Mouse (Mus musculus) liver, embryonic 14.5 days (tissue): ENCODE measurements around the gene Pdik1l. TPM values are rescaled to one million over a fixed set of nuclear protein-coding genes. Genes with fewer than 3 reads are reported as not detected.
A peak's percentile ranks its signal among the peaks of the same experiment; 100 is the strongest.

Source experiments
- ATAC-seq: fragments of 200-750 bp; cut with Nextera tagmentation; 2 replicates; pipeline ENCODE4 v1.8.0; 2017; ENCODE audit warnings: moderate number of reproducible peaks, mild to moderate bottlenecking, moderate library complexity; ENCODE audit not compliant: insufficient read depth
- DNase-seq, 3 experiments: peaks; one replicate each; pipeline ENCODE4 v3.0.0-alpha.2; 2012 to 2013; ENCODE audit warnings: low read depth in 3 of 3, low spot score in 3 of 3
- H3K27ac ChIP-seq: fragments of 300-500 bp; sonication (generic); 2 replicates; pipeline ENCODE4 v1.5.1; 2014; ENCODE audit warnings: moderate library complexity, mild to moderate bottlenecking, control low read depth, inconsistent platforms
- H3K27me3 ChIP-seq: fragments of 300-500 bp; sonication (generic); 2 replicates; pipeline ENCODE4 v1.6.1; 2014; ENCODE audit warnings: mild to moderate bottlenecking, low read length, moderate library complexity; ENCODE audit not compliant: control insufficient read depth, insufficient read depth
- H3K36me3 ChIP-seq: fragments of 300-500 bp; sonication (generic); replicated peaks from 2 replicates; pipeline ENCODE4 v1.6.1; 2014; ENCODE audit warnings: low read depth; ENCODE audit not compliant: control insufficient read depth, insufficient read depth
- H3K4me1 ChIP-seq, 2 experiments: fragments of 200-500 bp in 1 of 2; fragments of 300-500 bp in 1 of 2; sonication (generic) in 1 of 2; replicated peaks; 2 replicates each; pipeline ENCODE4 v1.6.1; 2012 to 2014; ENCODE audit warnings: antibody characterized with exemption in 1 of 2, inconsistent platforms in 1 of 2, low read length in 1 of 2; ENCODE audit not compliant: control insufficient read depth in 2 of 2, insufficient read depth in 2 of 2
- H3K4me2 ChIP-seq: fragments of 300-500 bp; sonication (generic); 2 replicates; pipeline ENCODE4 v1.6.1; 2014; ENCODE audit warnings: low read depth, mild to moderate bottlenecking, control low read depth, moderate library complexity
- H3K4me3 ChIP-seq, 2 experiments: fragments of 200-500 bp in 1 of 2; fragments of 300-500 bp in 1 of 2; sonication (generic) in 1 of 2; 2 replicates each; pipeline ENCODE4 v1.5.1; 2012 to 2014; ENCODE audit warnings: low read depth in 2 of 2, low read length in 2 of 2, mild to moderate bottlenecking in 2 of 2, control low read depth in 1 of 2, inconsistent platforms in 1 of 2, moderate library complexity in 1 of 2; ENCODE audit not compliant: insufficient read depth in 1 of 2
- H3K9ac ChIP-seq: fragments of 300-500 bp; sonication (generic); replicated peaks from 2 replicates; pipeline ENCODE4 v1.6.1; 2014; ENCODE audit warnings: mild to moderate bottlenecking, control low read depth, moderate library complexity
- H3K9me3 ChIP-seq: fragments of 300-500 bp; sonication (generic); 2 replicates; pipeline ENCODE4 v1.6.1; 2016; ENCODE audit warnings: low read length, mixed read lengths; ENCODE audit not compliant: control insufficient read depth
- CTCF ChIP-seq: IDR thresholded peaks from 2 replicates; pipeline ENCODE4 v1.5.1; 2016; ENCODE audit warnings: antibody characterized with exemption, low read depth, control low read depth
- EP300 ChIP-seq: IDR thresholded peaks from 2 replicates; pipeline ENCODE4 v1.6.1; 2016; ENCODE audit warnings: antibody characterized with exemption, low read depth
- WGBS: fragments of 180-500 bp; shearing (Covaris S2); extraction: QIAGEN DNeasy Blood & Tissue Kit; methylation state at CpG from one replicate; pipeline ENCODE4 v1.1.7; 2014; ENCODE audit not compliant: insufficient replicate concordance; 5-methylcytosine and 5-hydroxymethylcytosine counted together
- polyA plus RNA-seq, 2 experiments: library from polyadenylated mRNA; depleted of rRNA in 1 of 2; stranded (reverse) in 1 of 2; unstranded in 1 of 2; fragments of >200 nt; fragmentation: Nextera tagmentation in 1 of 2; extraction: Ambion mirVana in 1 of 2; gene quantifications; 2 replicates each; pipeline versions ENCODE4 v1.2.1 to v1.2.3; 2012 to 2014

The Pdik1l gene
- 2.8 and 4.5 TPM in 2 replicates for polyA plus RNA-seq (2012; rRNA removed)
- 11.7 and 12.4 TPM in 2 replicates for polyA plus RNA-seq (2014; fragmentation: Nextera tagmentation; extraction: Ambion mirVana)

GRCm38 (mm10) chr4:134287575-134288025 lies at the start of gene Pdik1l:
Gene Pdik1l, minus strand, starts transcription at chr4:134287895.
- under 1% methylated on average over 43 of the region's 43 CpGs for WGBS
- H3K9ac ChIP-seq: peak within 1 kb of the TSS; percentile 99
- no peaks in the 10 kb centered on the region for H3K27me3 ChIP-seq
- TF ChIP-seq CTCF: no peak; the same call in 1 of the 2 replicates
- no peak for TF ChIP-seq EP300
- peak within 1 kb of the TSS; percentile 87 to 97 for H3K4me3 ChIP-seq
- no peaks in the 10 kb centered on the region for H3K9me3 ChIP-seq
- ATAC-seq: peak; percentile 75
- DNase-seq: peak; percentile 68 to 78 (median 71)
- H3K4me2 ChIP-seq: peak within 1 kb of the TSS; percentile 83
- H3K36me3 ChIP-seq: peaks cover 18% of the 10 kb centered on the region
- peak within 1 kb of the TSS; percentile 71 for H3K27ac ChIP-seq
- peaks cover 21 to 29% of the 10 kb centered on the region in 2 experiments for H3K4me1 ChIP-seq

GRCm38 (mm10) chr4:134330281-134330680 lies 42.6 kb upstream of the Pdik1l start:
- Histone ChIP-seq H3K4me3 (no peak overlapping the region), H3K36me3 (no peaks in the 10 kb centered on the region), H3K4me2 (no peak overlapping the region), H3K9ac (no peak overlapping the region), H3K27ac (no peak overlapping the region), H3K27me3 (no peaks in the 10 kb centered on the region), H3K9me3 (no peaks in the 10 kb centered on the region), H3K4me1 (no peaks in the 10 kb centered on the region)
- TF ChIP-seq CTCF (no peak), EP300 (no peak)
- 52% methylated on average over 5 of the region's 5 CpGs for WGBS
- ATAC-seq (no peak), DNase-seq (no peak)

GRCm38 (mm10) chr4:134328832-134329231 lies 41.1 kb upstream of the Pdik1l start:
- Histone ChIP-seq H3K27me3 (no peaks in the 10 kb centered on the region), H3K36me3 (no peaks in the 10 kb centered on the region), H3K4me2 (no peak overlapping the region), H3K9ac (no peak overlapping the region), H3K27ac (no peak overlapping the region), H3K9me3 (no peaks in the 10 kb centered on the region), H3K4me1 (no peaks in the 10 kb centered on the region; a peak in 1 of 4 replicates), H3K4me3 (no peak overlapping the region)
- DNase-seq: no peak
- WGBS: 59% methylated on average over 8 of the region's 8 CpGs
- no peak for ATAC-seq
- no peak for TF ChIP-seq EP300
- no peak for TF ChIP-seq CTCF

GRCm38 (mm10) chr4:134328151-134328550 lies 40.5 kb upstream of the Pdik1l start:
- no peaks in the 10 kb centered on the region; a peak in 1 of 4 replicates for H3K4me1 ChIP-seq
- H3K27ac ChIP-seq: no peak overlapping the region
- H3K9ac ChIP-seq: no peak overlapping the region
- no peak overlapping the region for H3K4me2 ChIP-seq
- H3K4me3 ChIP-seq: no peak overlapping the region
- DNase-seq: no peak
- H3K36me3 ChIP-seq: no peaks in the 10 kb centered on the region
- WGBS: 38% methylated on average over 8 of the region's 8 CpGs
- no peak for ATAC-seq
- no peaks in the 10 kb centered on the region for H3K27me3 ChIP-seq
- no peak for TF ChIP-seq EP300
- TF ChIP-seq CTCF: no peak
- H3K9me3 ChIP-seq: no peaks in the 10 kb centered on the region

- Histone ChIP-seq H3K4me3 (no peak overlapping the region), H3K4me2 (no peak overlapping the region), H3K27ac (no peak overlapping the region), H3K4me1 (no peaks in the 10 kb centered on the region; a peak in 1 of 4 replicates), H3K9ac (no peak overlapping the region), H3K27me3 (no peaks in the 10 kb centered on the region), H3K9me3 (no peaks in the 10 kb centered on the region), H3K36me3 (no peaks in the 10 kb centered on the region)
- WGBS: 54% methylated on average over 5 of the region's 5 CpGs
- DNase-seq (no peak), ATAC-seq (no peak)
- TF ChIP-seq EP300 (no peak), CTCF (no peak)
Observed at GRCm38 (mm10) chr4:134326859-134327530, 39.3 kb upstream of the Pdik1l start.
